Mouse (Mus musculus): ENCODE results near the gene Tyrobp.
A peak's percentile ranks its signal among the peaks of the same experiment; 100 is the strongest.

The Tyrobp gene

DNA sequence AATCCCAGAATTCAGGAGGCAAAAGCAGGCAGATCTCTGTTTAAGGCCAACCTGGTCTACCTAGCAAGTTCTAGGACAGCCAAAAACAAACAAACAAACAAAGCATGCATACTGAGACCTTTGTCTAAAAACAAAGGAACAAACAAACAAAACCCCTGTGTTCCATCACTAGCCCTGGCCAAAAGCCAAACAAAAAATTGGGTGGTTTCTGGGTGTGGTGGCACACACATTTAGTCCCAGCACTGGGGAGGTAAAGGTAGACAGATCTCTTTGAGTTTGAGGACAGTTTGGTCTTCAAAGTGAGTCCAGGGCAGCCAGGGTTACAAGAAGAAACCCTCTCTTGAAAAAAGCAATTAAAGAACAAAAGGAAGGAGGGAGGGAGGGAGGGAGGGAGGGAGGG is 15.8 kb downstream of the Tyrobp start:
- DNase-seq (ENCODE audit: low spot score) = no peak

DNA sequence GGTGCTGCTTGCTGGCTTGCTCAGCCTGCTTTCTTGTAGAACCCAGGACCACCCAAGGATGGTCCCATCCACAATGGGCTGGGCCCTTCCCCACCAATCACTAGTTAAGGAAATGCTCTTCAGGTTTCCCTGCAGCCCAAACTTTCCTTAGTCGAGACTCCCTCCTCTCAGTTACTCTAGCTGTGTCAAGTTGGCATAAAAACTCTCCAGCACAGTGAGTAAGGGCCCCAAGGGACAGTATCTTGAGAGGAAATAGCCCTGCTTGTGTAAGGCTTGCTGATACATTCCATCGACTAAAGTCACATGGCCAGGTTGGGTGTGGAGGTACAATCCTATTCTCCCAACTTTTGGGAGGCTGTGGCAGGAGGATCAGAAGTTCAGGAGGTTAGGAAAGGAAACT is 16.6 kb downstream of the Tyrobp start:
- DNase-seq (ENCODE audit: low spot score) = no peak

GRCm38 (mm10) chr7:30431793-30432192 is 18.2 kb downstream of the Tyrobp start:
- peak; percentile 80 for DNase-seq (ENCODE audit: low spot score)

GRCm38 (mm10) chr7:30434238-30434637 is 20.7 kb downstream of the Tyrobp start:
- no peak for DNase-seq (ENCODE audit: low spot score)

DNA sequence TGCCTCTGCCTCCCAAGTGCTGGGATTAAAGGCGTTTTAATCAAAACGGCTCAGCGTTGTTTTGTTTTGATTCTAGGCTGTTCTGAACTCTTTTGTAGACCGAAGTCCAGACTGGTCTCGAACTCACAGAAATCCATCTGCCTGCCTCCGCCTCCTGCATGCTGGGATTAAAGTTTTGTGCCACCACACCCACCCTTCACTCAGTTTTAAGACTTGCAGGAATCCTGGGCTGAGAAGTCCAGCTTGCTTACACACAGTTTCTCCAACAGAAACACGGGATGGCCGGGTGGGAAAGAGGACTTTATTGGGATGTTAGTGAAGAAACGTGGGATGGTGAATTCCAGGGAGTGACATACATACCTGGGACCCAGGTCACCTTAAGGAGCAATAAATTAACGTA is 21.1 kb downstream of the Tyrobp start:
- no peak for DNase-seq (ENCODE audit: low spot score)

GRCm38 (mm10) chr7:30435156-30435555 is 21.6 kb downstream of the Tyrobp start:
- no peak for DNase-seq (ENCODE audit: low spot score)

- no peak for DNase-seq (ENCODE audit: low spot score)
Observed at GRCm38 (mm10) chr7:30436879-30437278, 23.3 kb downstream of the Tyrobp start.

- DNase-seq (ENCODE audit: low spot score) = no peak
Observed at GRCm38 (mm10) chr7:30439734-30440133, 26.2 kb downstream of the Tyrobp start.

DNA sequence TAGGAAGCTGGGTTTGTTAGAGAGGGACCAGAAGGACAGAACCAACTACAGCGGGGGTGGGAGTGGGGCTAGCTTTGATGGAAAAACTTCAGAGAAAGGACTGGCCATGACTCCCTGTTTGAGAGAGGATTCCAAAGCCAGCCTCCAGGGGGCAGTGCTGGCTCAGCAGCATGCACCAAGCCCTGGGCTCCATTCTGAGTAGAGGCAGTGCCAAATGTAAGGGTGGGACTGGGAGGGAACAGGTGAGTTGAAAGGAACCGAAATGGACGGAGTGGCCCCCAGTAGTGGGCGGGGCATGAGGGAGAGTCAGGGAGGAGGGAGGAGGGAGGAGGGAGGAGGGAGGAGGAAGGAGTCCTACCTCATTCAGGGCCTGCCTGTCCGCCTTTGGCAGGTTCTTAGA is 27.1 kb downstream of the Tyrobp start:
- no peak for DNase-seq (ENCODE audit: low spot score)

DNA sequence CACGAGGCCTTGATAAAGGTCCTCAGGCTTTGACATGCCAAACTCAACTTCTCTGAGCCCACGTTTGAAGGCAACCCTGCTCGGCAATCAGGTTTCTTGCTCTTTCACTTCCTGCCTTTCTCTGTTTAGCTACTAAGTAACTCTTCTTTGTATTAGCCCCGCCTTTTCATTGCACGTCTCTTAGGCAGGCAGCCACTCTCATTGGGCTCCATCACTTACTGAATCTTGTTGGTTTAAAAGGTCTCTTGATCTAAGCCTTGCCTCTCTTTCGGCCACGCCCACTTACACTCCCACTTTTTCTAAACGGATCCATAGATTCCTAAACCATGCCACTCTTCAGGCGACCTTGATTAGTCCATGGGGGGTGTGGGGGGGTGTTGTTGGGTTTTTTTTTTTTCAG is 30.1 kb downstream of the Tyrobp start:
- no peak for DNase-seq (ENCODE audit: low spot score)

GRCm38 (mm10) chr7:30444154-30444970 is 30.8 kb downstream of the Tyrobp start:
- peak; percentile 81 for DNase-seq (ENCODE audit: low spot score)

GRCm38 (mm10) chr7:30444971-30445751 is 31.6 kb downstream of the Tyrobp start, which contains the start of gene Aplp1:
Gene Aplp1, minus strand, starts transcription at chr7:30445535.
- no peak for DNase-seq (ENCODE audit: low spot score)

DNA sequence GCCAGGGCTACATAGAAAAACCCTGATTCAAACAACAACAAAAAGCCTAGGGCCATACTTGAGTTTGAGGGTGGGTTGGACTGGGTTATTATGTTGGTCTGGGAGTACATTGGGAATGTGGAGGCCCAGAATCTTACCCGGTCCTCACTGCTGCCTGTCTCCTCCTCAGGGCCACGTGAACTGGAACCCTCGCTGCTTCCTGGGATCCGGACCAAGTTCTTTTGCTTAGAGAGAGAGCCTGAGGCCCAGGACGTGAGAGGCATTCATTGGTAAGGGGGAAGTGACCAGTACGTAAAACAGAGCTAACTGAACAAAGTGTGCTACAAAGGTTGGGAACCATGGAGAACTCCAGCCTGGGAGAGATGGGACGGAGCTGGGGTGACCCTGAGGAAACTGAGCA is 36.7 kb downstream of the Tyrobp start:
- no peak for DNase-seq (ENCODE audit: low spot score)

DNA sequence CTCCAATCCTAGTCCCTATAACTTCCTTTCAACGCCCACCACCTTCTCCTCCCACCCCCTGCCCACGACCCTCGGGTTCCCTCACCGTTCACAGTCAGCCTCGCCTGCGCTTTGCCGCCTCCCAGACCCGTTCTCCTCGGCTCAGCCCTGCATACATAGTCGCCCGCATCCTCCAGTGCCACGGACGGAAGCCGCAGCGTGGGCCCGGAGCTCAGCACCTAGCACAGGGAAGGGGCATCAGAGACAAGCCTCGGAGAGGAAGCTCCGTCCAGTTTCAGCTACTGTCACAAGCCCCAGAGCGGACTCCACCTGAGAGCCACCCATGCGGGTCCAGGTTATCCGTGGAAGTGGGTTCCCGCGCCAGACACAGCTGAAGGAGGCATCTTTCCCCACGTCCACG is 39.8 kb downstream of the Tyrobp start:
- DNase-seq (ENCODE audit: low spot score) = no peak

- DNase-seq (ENCODE audit: low spot score) = no peak
Observed at GRCm38 (mm10) chr7:30453766-30454165, 40.2 kb downstream of the Tyrobp start.

GRCm38 (mm10) chr7:30454259-30454658 is 40.7 kb downstream of the Tyrobp start:
- no peak for DNase-seq (ENCODE audit: low spot score)

DNA sequence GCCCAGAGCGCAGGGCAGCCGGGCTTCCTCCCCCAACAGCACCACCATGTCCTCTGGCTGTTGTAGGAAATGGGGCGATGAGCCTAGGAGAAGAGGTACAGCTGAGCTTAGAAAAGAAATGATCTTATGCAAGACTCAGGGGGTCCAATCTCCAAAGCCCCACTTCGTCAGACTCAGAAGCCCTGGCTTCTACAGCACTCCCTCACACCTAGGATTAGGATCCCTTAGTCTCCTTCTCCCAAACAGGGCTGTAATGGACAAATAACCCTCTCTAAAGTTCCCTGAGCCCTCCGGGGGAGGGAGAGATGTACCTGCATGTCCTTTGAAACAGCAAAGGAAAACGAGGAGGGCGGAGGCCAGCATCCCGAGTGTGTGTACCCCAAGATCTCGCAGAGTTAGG is 42.9 kb downstream of the Tyrobp start:
- DNase-seq (ENCODE audit: low spot score) = no peak

DNA sequence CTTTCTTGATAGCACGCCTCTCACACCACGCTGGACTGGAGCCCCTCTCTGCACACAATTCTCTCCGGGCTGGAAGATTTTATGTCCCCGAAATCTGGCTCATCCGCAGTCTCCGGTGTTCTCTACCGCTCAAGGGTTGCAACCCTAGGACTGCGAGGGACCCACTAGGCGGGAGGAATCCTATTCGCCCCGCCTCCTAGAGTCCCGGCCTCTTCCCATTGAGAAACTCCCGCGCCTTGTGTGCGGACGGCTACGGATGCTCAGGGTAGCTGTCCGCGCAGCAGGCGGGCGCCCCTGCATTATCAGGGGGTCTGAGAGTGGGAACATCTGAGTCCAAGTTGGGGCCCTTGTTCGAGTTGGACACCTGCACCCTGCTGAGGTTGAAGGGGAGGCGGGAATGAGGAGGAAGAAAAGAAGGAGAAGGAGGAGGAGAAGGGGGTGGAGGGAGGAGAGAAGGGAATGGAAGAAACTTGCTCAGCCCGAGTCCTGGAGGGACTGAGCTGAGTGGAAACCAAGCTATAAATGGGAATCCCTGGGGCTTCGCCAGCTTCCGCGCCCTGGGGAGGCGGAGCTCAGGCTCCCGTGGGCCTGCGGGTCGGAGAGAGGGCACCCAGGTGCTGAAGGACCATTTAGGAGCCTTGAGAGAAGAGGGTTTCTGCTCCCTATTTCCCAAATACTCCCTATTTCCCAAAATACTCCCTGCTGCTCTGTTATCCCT is 43.5 kb downstream of the Tyrobp start:
- no peak for DNase-seq (ENCODE audit: low spot score)

DNA sequence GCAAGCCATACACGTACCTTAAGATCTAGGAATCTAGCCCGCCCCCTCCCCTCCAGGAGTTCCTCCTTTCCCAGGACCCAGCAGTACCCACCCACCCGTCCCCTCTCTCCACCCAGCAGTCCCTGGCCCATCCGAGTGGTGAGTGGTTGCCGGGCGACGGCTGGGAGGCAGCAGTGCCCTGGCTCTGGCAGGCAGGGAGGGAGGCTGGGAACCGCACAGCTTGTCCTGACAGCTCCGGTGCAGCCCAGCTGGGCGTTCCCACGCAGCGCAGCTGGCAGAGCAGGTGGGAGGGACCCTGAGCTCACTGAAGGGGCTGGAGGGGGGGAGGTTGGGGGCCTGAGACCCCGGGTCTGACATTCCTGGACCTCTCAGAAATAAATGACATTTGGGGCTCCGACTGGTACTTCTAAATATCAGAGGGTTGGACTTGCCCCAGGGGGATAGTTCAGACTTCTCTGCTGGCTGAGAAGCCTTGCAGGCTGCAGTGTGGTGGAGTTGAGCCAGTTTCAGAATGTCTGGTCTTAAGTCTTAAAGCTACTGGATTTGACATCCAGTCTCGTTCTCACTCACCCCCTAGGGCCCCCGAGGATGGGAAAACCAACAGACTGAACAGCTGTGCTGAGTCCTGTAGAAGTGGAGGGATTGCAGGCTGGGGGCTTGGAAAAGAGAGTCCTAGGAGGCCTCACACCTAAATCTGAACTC is 44.2 kb downstream of the Tyrobp start, which contains the start of the genes Kirrel2 and Nphs1:
Gene Kirrel2, minus strand, starts transcription at position 62 of the 702 bp plus-strand sequence.
Gene Nphs1, plus strand, starts transcription at position 687 of the 702 bp plus-strand sequence.
- DNase-seq (ENCODE audit: low spot score) = no peak

DNA sequence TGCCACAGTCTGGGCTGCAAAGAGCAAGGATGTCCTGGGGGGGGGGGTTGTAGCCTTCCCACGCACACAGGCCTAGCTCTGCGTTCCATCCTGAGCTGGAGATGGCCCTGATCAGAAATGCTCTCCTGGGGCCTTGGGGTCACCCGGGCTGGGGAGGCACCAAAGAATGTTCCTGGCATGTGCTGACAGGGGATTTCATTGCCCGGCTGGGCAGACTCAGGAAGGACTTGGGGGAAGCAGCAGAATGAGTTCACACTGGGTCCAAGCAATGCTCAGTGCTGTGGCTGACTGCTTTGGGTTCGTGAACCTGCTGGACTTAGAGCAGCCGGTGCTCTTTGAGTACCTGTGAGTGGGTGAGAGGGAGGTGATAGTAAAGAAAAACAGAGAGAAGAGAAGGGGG is 45.9 kb downstream of the Tyrobp start:
- DNase-seq (ENCODE audit: low spot score) = no peak

DNA sequence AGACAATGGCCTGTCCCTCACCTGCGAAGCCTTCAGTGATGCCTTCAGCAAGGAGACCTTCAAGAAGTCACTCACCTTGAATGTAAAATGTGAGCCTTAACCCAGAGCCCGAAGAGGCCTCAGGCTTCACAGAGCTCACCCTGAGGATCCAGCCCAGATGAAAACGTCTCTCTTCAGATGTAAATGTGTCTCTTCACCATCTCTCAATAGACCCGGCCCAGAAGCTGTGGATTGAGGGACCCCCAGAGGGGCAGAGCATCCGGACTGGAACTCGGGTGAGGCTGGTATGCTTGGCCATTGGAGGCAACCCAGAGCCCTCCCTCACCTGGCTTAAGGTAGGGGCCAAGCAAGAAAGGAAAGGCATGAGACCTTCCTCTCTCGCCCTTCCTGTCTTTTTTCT is 50.0 kb downstream of the Tyrobp start:
- no peak for DNase-seq (ENCODE audit: low spot score)

GRCm38 (mm10) chr7:30463996-30464395 is 50.4 kb downstream of the Tyrobp start:
- no peak for DNase-seq (ENCODE audit: low spot score)
